Mouse (Mus musculus) CD8-positive naive resting alpha-beta T cell, adult 2 months (primary cell): ENCODE results near the gene Cbr2.
"Not testable (repeated sequence)": the region's sequence is repeated elsewhere in the genome, so short reads cannot be mapped to it uniquely, and the experiment has no call there.

Experiments
- DNase-seq, 2 experiments: peaks; one replicate each; pipeline ENCODE4 v3.0.0; 2022; ENCODE audit warnings: low read depth in 2 of 2, low spot score in 2 of 2

Gene Cbr2

GRCm38 (mm10) chr11:120731858-120732680 is at the start of gene Cbr2:
Cbr2 (minus strand) TSS chr11:120732114.
- no peak for DNase-seq

- DNase-seq: not testable (repeated sequence)
Measured at GRCm38 (mm10) chr11:120781361-120781760, 49.4 kb upstream of the Cbr2 start.

GRCm38 (mm10) chr11:120779876-120780275 is 48.0 kb upstream of the Cbr2 start:
- no peak for DNase-seq

GRCm38 (mm10) chr11:120777123-120777522 is 45.2 kb upstream of the Cbr2 start:
- DNase-seq: no peak

- DNase-seq: peak; percentile 95 to 97
Measured at GRCm38 (mm10) chr11:120775774-120776469, 44.0 kb upstream of the Cbr2 start.

- DNase-seq: no peak
Measured at GRCm38 (mm10) chr11:120773463-120774190, 41.7 kb upstream of the Cbr2 start.

- no peak for DNase-seq
Measured at GRCm38 (mm10) chr11:120772749-120773148, 40.8 kb upstream of the Cbr2 start.

- no peak for DNase-seq
Measured at GRCm38 (mm10) chr11:120768206-120768605, 36.3 kb upstream of the Cbr2 start.

- DNase-seq: not testable (repeated sequence)
Measured at GRCm38 (mm10) chr11:120767023-120767422, 35.1 kb upstream of the Cbr2 start.

GRCm38 (mm10) chr11:120763121-120763999 is 31.4 kb upstream of the Cbr2 start:
- DNase-seq: not testable (repeated sequence)

GRCm38 (mm10) chr11:120762672-120763041 is 30.7 kb upstream of the Cbr2 start, which contains the start of gene Hmga1b:
Hmga1b (plus strand) TSS chr11:120762794.
- not testable (repeated sequence) for DNase-seq

- DNase-seq: no peak
Measured at GRCm38 (mm10) chr11:120761811-120762671, 30.1 kb upstream of the Cbr2 start.

- peak in 1 of 2 experiments; percentile 37 for DNase-seq
Measured at GRCm38 (mm10) chr11:120760236-120760635, 28.3 kb upstream of the Cbr2 start.

GRCm38 (mm10) chr11:120751606-120752005 is 19.7 kb upstream of the Cbr2 start:
- DNase-seq: no peak

- peak; percentile 26 to 47 for DNase-seq
Measured at GRCm38 (mm10) chr11:120749430-120749829, 17.5 kb upstream of the Cbr2 start.

- DNase-seq: no peak
Measured at GRCm38 (mm10) chr11:120747974-120748373, 16.1 kb upstream of the Cbr2 start.

- no peak for DNase-seq
Measured at GRCm38 (mm10) chr11:120744121-120744701, 12.3 kb upstream of the Cbr2 start.

- no peak for DNase-seq
Measured at GRCm38 (mm10) chr11:120740981-120741380, 9.1 kb upstream of the Cbr2 start.

- no peak for DNase-seq
Measured at GRCm38 (mm10) chr11:120736424-120736823, 4.5 kb upstream of the Cbr2 start.
